Mouse (Mus musculus) cerebellum, adult 2 months (tissue): ENCODE measurements around the gene Gm8279. TPM values are rescaled to one million over a fixed set of nuclear protein-coding genes. Genes with fewer than 3 reads are reported as not detected.
"Not testable (repeated sequence)": the region's sequence is repeated elsewhere in the genome, so short reads cannot be mapped to it uniquely, and the experiment has no call there.

Experiments
- DNase-seq, 2 experiments: peaks; one replicate each; pipeline ENCODE4 v3.0.0; 2021
- H3K27ac ChIP-seq: fragments of 200-500 bp; 2 replicates; pipeline ENCODE4 v1.5.1; 2012; ENCODE audit warnings: low read length, control low read depth, inconsistent platforms; ENCODE audit not compliant: insufficient read depth
- H3K27me3 ChIP-seq: fragments of 200-500 bp; 2 replicates; pipeline ENCODE4 v1.6.1; 2012; ENCODE audit warnings: inconsistent platforms, mild to moderate bottlenecking, low read length, moderate library complexity; ENCODE audit not compliant: control insufficient read depth, insufficient read depth
- H3K4me1 ChIP-seq: fragments of 200-500 bp; 2 replicates; pipeline ENCODE4 v1.6.1; 2011; ENCODE audit warnings: low read length; ENCODE audit not compliant: control insufficient read depth, insufficient read depth
- H3K4me3 ChIP-seq: fragments of 200-500 bp; replicated peaks from 2 replicates; pipeline ENCODE3; 2011; ENCODE audit warnings: mild to moderate bottlenecking, low read depth, low read length, control low read depth; ENCODE audit not compliant: insufficient read depth
- WGBS: fragments of 180-500 bp; shearing (Covaris S2); methylation state at CpG from one replicate; pipeline ENCODE4 v1.1.7; 2018; 5-methylcytosine and 5-hydroxymethylcytosine counted together
- polyA plus RNA-seq: library from polyadenylated mRNA; depleted of rRNA; stranded (reverse); fragments of >200 nt; gene quantifications from 2 replicates; pipeline ENCODE4 v1.2.3, GENCODE M21; 2012; rRNA removed

The Gm8279 gene
- not detected in 2 replicates for polyA plus RNA-seq

DNA sequence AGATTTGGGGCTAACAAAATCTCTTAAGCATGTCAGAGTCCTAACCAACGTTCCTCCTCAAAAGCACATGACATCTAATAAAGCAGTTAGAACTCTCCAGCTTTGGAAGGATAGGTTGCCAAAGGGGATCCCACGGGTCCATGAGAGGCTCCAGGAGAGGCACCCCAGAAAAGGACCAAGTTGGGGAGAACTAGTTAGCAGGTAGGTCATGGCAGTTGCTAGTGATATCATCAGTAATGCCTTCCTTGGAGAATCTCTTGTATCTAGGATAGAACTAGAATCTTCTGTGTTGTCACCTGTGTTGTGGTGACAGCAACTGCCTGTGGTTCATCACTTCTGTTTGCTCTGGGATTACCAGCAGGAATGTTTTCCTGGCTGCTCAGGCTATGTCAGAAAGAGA, at the start of gene Gm8279:
Gm8279 (plus strand) TSS at position 301 of the 400 bp plus-strand sequence.
- WGBS, result 37% methylated on average over 2 of the region's 2 CpGs
- not testable (repeated sequence) for H3K27ac ChIP-seq, H3K27me3 ChIP-seq, H3K4me1 ChIP-seq, H3K4me3 ChIP-seq, DNase-seq

- WGBS, result no CpG with 5 or more reads among the region's 1 CpGs
- H3K27me3 ChIP-seq, H3K27ac ChIP-seq, H3K4me3 ChIP-seq, H3K4me1 ChIP-seq, DNase-seq: not testable (repeated sequence)
Observed at GRCm38 (mm10) chr14:5164235-5164634, 32.9 kb downstream of the Gm8279 start, which contains the start of gene Gm3317. Gene Gm3317, plus strand, starts transcription at chr14:5164535.

DNA sequence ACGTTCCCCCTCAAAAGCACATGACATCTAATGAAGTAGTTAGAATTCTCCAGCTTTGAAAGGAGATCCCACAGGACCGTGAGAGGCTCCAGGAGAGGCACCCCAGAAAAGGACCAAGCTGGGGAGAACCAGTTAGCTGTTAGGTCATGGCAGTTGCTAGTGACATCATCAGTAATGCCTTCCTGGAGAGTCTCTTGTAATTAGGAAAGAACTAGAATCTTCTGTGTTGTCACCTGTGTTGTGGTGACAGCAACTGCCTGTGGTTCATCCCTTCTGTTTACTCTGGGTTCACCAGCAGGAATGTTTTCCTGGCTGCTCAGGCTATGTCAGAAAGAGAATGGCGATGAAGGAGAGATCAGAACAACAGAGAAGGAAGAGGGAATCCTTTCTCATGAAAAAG, 54.2 kb downstream of the Gm8279 start, which contains the start of gene Gm8271:
Gm8271 (plus strand) TSS at position 301 of the 400 bp plus-strand sequence.
- not testable (repeated sequence) for H3K27me3 ChIP-seq, H3K4me1 ChIP-seq, DNase-seq, H3K4me3 ChIP-seq, H3K27ac ChIP-seq
- no CpG with 5 or more reads among the region's 3 CpGs for WGBS

Other genes starting within 250 kb of the Gm8279 start
- 0.25 TPM in 1 of 2 replicates, not detected in the other for gene Gm3278, start 239.1 kb upstream of the Gm8279 start, polyA plus RNA-seq
- not detected in 2 replicates for gene Gm8297, start 147.6 kb upstream of the Gm8279 start, polyA plus RNA-seq
- 0.27 TPM in 1 of 2 replicates, not detected in the other for gene Gm3298, start 115.6 kb upstream of the Gm8279 start, polyA plus RNA-seq
- not detected in 2 replicates for gene 4930555G01Rik, start 80.9 kb upstream of the Gm8279 start, polyA plus RNA-seq
- 1.9 and 2.5 TPM in 2 replicates for gene Gm8281, start 60.5 kb upstream of the Gm8279 start, polyA plus RNA-seq
- not detected in 2 replicates for gene Gm3317, start 33.0 kb downstream of the Gm8279 start, polyA plus RNA-seq
- not detected in 2 replicates for gene Gm8271, start 54.3 kb downstream of the Gm8279 start, polyA plus RNA-seq
- not detected in 2 replicates for gene Gm3526, start 129.1 kb downstream of the Gm8279 start, polyA plus RNA-seq
- not detected in 2 replicates for gene Gm3542, start 203.4 kb downstream of the Gm8279 start, polyA plus RNA-seq